Mouse (Mus musculus): ENCODE data around the gene Bach1. TPM values are rescaled to one million over a fixed set of nuclear protein-coding genes. Genes with fewer than 3 reads are reported as not detected.

Gene Bach1
- 13.0 and 14.4 TPM in 2 replicates for polyA plus RNA-seq (2015; fragmentation: Nextera tagmentation; extraction: Ambion mirVana)

DNA sequence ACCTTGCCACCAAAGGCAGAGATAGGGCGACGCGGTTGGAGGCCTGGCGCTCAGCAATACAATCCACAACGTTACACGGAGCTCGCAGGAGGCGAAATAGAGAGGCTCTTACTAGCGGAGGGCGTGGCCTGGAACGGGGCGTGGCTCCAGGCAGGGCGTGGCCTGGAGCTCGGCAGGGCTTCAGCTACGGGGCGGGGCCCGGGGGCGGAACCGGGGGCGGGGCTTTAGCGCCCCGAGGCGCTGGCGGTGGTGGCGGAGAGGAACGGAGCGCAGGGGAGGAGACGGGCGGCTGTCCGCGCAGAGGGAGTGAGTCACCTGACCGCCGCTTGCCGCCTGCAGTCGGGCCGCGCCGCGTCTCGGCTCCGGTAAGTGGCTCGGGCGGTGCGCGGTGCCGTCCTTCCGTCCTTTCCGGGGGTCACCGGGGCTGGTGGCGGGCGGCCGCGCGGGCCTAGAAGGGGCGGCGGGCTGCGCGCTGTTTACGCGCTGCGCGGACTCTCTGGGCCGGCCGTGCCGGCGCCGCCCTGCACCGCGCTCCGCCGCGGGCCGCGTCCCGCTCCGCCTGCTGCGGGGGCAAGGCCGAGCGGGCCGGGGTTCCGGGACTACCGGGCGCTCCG is at the start of gene Bach1:
TSS of gene Bach1 (plus strand) at position 254 of the 614 bp plus-strand sequence.
- H3K27me3 ChIP-seq, result no peaks in the 10 kb centered on the region
- H3K4me1 ChIP-seq, result peaks cover 18% of the 10 kb centered on the region
- peak within 1 kb of the TSS; percentile 66 for H3K4me2 ChIP-seq (replicated peaks)
- under 1% methylated on average over 83 of the region's 84 CpGs for WGBS
- H3K9me3 ChIP-seq (replicated peaks), result no peaks in the 10 kb centered on the region
- H3K4me3 ChIP-seq (replicated peaks), result peak within 1 kb of the TSS; percentile 86
- peak within 1 kb of the TSS; percentile 91 for H3K27ac ChIP-seq (replicated peaks)
- peak; percentile 94 for ATAC-seq (ENCODE audit: insufficient number of reproducible peaks, low FRiP score, low TSS enrichment, low read depth)
- H3K36me3 ChIP-seq, result no peaks in the 10 kb centered on the region
- peak within 1 kb of the TSS; percentile 93 for H3K9ac ChIP-seq

DNA sequence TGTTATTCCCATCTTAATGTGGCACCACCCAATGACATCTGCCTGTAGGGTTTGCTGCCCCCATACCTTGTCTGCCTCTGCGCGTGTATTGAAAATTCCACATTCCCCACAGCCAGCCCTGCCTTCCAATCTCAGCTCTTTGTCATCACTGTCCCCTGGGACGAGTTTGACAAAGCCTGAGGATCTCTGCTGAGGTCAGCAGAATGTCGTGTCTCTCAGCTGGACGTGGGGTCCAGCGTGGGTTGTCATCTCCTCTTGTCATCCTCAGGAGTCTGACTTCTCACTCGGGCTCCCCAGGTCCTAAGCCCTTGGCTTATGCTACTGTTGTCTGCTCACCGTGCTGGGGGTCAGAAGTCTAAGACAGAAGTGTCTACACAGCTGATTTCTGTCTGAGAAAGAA is 46.4 kb upstream of the Bach1 start:
- H3K9ac ChIP-seq, result no peak overlapping the region
- no peaks in the 10 kb centered on the region for H3K9me3 ChIP-seq (replicated peaks)
- no peaks in the 10 kb centered on the region for H3K27me3 ChIP-seq
- H3K27ac ChIP-seq (replicated peaks), result no peak overlapping the region
- H3K36me3 ChIP-seq, result no peaks in the 10 kb centered on the region
- 62% methylated on average over 8 of the region's 8 CpGs for WGBS
- ATAC-seq (ENCODE audit: insufficient number of reproducible peaks, low FRiP score, low TSS enrichment, low read depth), result no peak
- no peaks in the 10 kb centered on the region for H3K4me1 ChIP-seq
- H3K4me2 ChIP-seq (replicated peaks), result no peak overlapping the region
- no peak overlapping the region for H3K4me3 ChIP-seq (replicated peaks)

DNA sequence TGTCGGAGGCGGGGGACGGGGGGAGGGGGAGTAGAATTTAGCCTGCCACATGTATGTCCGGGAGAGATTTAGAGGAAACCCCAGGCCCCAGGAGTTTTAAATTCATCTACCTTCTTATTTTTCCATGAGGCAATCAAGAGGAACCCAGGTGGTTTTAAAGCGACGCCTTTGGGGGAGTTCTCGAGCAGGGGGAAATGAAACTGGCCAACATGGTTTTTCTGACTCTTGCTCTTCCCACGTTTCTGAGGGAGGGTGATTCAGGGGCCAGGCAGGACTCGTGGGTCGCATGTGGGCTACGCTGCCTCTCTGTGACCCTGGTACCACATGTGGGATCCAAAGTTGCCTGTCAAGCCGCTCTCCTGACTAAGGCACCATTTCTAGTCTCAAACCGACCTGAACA is 45.8 kb upstream of the Bach1 start:
- Histone ChIP-seq H3K4me2 (replicated peaks) (no peak overlapping the region), H3K27me3 (no peaks in the 10 kb centered on the region), H3K9me3 (replicated peaks) (no peaks in the 10 kb centered on the region), H3K36me3 (no peaks in the 10 kb centered on the region), H3K4me3 (replicated peaks) (no peak overlapping the region), H3K27ac (replicated peaks) (no peak overlapping the region), H3K9ac (no peak overlapping the region), H3K4me1 (no peaks in the 10 kb centered on the region)
- ATAC-seq (ENCODE audit: insufficient number of reproducible peaks, low FRiP score, low TSS enrichment, low read depth), result no peak
- 78% methylated on average over 13 of the region's 13 CpGs for WGBS

DNA sequence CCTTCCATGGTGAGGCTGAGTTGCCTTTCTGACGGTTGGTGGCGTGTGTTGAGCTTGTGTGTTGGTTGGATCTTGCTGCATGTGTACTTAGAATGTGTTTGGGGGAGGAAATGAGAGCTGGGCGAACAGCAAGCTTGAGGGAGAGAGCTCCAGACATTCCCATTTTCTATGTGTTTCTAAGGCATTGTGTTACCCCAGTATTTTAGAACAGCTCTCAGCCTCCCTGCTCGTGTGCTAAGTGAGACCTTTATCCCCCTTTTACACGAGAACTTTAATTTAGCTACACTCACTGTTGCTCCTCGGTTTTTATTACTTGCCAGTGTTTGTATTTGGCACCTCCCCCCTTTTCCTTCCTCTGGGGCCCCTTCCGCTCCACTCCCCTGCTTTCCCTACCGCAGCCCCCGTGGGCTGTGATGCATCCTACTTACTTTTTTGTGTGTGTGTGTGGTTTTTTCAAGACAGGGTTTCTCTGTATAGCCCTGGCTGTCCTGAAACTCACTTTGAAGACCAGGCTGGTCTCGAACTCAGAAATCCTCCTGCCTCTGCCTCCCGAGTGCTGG is 44.6 kb upstream of the Bach1 start:
- H3K27ac ChIP-seq (replicated peaks), result no peak overlapping the region
- no peak for ATAC-seq (ENCODE audit: insufficient number of reproducible peaks, low FRiP score, low TSS enrichment, low read depth)
- H3K27me3 ChIP-seq, result no peaks in the 10 kb centered on the region
- H3K9ac ChIP-seq, result no peak overlapping the region
- WGBS, result 73% methylated on average over 11 of the region's 11 CpGs
- no peaks in the 10 kb centered on the region for H3K9me3 ChIP-seq (replicated peaks)
- H3K4me3 ChIP-seq (replicated peaks), result no peak overlapping the region
- 0 out of 2 replicates have a peak, but pooled peaks cover 3% of the 10 kb centered on the region for H3K4me1 ChIP-seq
- H3K4me2 ChIP-seq (replicated peaks), result no peak overlapping the region
- H3K36me3 ChIP-seq, result no peaks in the 10 kb centered on the region

DNA sequence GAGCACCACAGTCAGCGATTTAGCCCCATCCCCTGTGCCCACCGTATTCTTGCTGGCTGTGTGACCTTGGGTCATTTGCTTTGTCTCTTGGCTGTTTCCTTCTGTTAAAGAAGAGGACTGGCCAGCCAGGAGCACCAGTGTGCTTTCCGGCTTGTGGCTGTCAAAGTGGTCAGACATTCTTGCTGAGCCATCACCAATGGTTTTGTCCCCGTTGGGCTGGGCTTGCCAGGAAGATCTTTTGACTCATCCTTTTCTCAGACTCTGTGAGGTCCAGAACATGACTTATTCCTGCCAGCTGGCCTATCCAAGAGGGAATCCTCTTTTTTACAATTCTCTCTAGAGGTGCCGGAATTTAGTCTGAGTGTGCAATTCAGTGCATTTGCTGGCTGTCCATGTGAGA is 43.7 kb upstream of the Bach1 start:
- WGBS, result 77% methylated on average over 5 of the region's 5 CpGs
- Histone ChIP-seq H3K4me3 (replicated peaks) (no peak overlapping the region), H3K9ac (no peak overlapping the region), H3K27ac (replicated peaks) (no peak overlapping the region), H3K36me3 (no peaks in the 10 kb centered on the region), H3K27me3 (no peaks in the 10 kb centered on the region), H3K9me3 (replicated peaks) (no peaks in the 10 kb centered on the region), H3K4me1 (0 out of 2 replicates have a peak, but pooled peaks cover 3% of the 10 kb centered on the region), H3K4me2 (replicated peaks) (no peak overlapping the region)
- no peak for ATAC-seq (ENCODE audit: insufficient number of reproducible peaks, low FRiP score, low TSS enrichment, low read depth)

DNA sequence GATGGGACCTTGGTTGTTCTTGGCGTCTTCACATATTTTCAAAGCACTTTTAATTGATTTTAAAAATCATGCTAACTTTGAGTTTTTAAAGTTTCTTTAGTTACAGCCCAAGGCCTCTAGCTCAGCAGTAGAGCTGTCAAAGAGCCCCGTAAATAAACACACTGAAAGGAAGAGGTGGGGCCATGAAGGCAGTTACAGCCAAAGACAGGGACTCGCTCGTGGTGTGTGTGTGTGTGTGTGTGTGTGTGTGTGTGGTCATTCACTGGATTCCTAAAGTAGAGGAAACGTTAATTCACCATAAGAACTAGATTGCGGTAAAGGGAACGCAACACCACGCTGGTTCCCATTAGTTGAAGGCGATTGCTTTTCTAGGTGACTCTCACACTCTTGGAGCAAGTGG is 43.2 kb upstream of the Bach1 start:
- Histone ChIP-seq H3K9me3 (replicated peaks) (no peaks in the 10 kb centered on the region), H3K4me3 (replicated peaks) (no peak overlapping the region), H3K9ac (no peak overlapping the region), H3K4me1 (0 out of 2 replicates have a peak, but pooled peaks cover 3% of the 10 kb centered on the region), H3K27ac (replicated peaks) (no peak overlapping the region), H3K27me3 (no peaks in the 10 kb centered on the region), H3K4me2 (replicated peaks) (no peak overlapping the region), H3K36me3 (no peaks in the 10 kb centered on the region)
- ATAC-seq (ENCODE audit: insufficient number of reproducible peaks, low FRiP score, low TSS enrichment, low read depth), result no peak
- 79% methylated on average over 9 of the region's 9 CpGs for WGBS

DNA sequence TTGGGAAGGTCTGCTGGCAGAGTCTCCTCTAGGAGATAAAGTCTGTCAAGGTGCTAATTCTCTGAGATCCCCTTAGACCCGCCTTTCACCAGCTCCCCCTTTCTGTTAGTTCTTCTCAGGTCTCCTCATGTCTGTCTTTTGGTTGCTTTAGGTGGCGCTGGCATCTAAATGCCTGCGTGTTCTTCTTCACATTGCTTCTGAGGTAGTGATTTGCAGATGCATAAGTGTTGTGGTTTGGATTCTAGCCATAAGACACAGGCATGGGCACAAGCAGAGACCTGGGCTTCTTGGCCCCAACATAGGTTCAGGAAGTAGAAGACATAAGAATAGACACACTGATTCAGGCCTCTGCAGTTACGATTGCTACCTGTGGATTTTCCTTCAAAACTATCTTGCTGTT is 42.0 kb upstream of the Bach1 start:
- H3K27ac ChIP-seq (replicated peaks), result no peak overlapping the region
- ATAC-seq (ENCODE audit: insufficient number of reproducible peaks, low FRiP score, low TSS enrichment, low read depth), result no peak
- WGBS, result 67% methylated on average over 4 of the region's 4 CpGs
- no peaks in the 10 kb centered on the region for H3K27me3 ChIP-seq
- H3K4me1 ChIP-seq, result 0 out of 2 replicates have a peak, but pooled peaks cover 10% of the 10 kb centered on the region
- H3K4me3 ChIP-seq (replicated peaks), result no peak overlapping the region
- H3K9me3 ChIP-seq (replicated peaks), result no peaks in the 10 kb centered on the region
- H3K36me3 ChIP-seq, result no peaks in the 10 kb centered on the region
- no peak overlapping the region for H3K9ac ChIP-seq
- no peak overlapping the region for H3K4me2 ChIP-seq (replicated peaks)

DNA sequence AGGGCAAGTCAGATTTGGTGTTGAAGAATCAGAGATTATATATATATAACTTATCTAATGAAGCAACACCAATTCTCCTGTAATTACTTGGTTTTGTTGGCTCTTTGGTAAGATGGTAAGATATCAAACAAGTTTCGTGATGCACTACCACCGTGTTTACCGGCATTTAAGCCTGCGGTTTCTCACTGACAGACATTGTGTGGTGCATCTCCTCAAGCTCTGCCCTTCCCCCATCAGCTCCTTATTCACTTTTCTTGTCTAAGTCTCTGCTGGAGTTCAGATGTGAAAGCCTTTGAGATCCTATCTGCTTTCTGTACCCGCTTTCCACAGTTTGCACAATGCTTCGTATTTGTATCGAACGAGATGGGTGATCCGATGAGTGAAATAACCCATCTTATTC is 41.5 kb upstream of the Bach1 start:
- WGBS, result 88% methylated on average over 9 of the region's 9 CpGs
- Histone ChIP-seq H3K27ac (replicated peaks) (no peak overlapping the region), H3K9ac (no peak overlapping the region), H3K27me3 (no peaks in the 10 kb centered on the region), H3K9me3 (replicated peaks) (no peaks in the 10 kb centered on the region), H3K4me3 (replicated peaks) (no peak overlapping the region), H3K4me1 (0 out of 2 replicates have a peak, but pooled peaks cover 11% of the 10 kb centered on the region), H3K4me2 (replicated peaks) (no peak overlapping the region), H3K36me3 (no peaks in the 10 kb centered on the region)
- ATAC-seq (ENCODE audit: insufficient number of reproducible peaks, low FRiP score, low TSS enrichment, low read depth), result no peak

DNA sequence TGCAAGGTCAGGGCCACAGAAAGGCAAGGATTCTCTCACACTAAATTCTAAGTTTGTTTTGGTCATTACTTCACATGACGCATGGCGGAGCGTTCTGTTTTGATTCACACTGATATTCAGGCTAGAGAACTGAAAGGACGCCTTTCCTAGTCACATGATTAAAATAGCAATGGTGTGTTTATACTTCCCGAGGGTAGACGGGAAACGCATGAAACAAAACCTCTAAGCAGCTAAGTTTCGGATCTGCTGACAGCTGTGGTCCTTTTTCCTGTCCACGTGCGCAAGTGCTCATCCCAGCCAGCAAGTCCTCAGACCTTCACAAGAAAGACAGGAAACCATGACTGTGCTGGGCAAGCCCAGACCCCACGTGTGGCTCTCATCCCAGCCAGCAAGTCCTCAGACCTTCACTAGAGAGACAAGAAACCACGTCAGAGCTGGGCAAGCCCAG is 37.7 kb upstream of the Bach1 start:
- ATAC-seq (ENCODE audit: insufficient number of reproducible peaks, low FRiP score, low TSS enrichment, low read depth), result peak; percentile 40
- peak overlapping the region; percentile 12; the same call in 1 of the 2 replicates for H3K4me3 ChIP-seq (replicated peaks)

DNA sequence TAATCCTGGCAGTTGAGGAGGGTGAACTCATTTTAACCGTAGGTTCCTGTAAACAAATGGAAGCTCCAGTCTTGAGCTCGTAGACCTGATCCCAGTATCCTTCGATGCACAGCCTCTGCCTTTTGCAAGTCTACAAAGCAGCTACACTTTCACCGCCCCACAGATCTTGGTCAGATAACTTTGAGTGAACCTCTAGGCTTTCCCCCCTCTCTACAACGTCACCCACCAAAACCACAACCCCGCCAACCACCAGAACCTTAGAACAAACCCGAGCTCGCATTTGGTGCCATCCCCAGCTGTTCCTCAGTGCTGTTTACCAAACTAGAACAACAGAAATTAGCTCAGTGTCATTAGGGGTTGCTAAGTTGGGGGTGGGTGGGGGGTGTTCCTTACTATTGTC is 37.1 kb upstream of the Bach1 start:
- Histone ChIP-seq H3K27me3 (no peaks in the 10 kb centered on the region), H3K27ac (replicated peaks) (peak overlapping the region; percentile 69; the same call in 1 of the 2 replicates), H3K4me3 (replicated peaks) (no peak overlapping the region), H3K36me3 (no peaks in the 10 kb centered on the region), H3K4me1 (0 out of 2 replicates have a peak, but pooled peaks cover 15% of the 10 kb centered on the region), H3K4me2 (replicated peaks) (peak overlapping the region; percentile 33), H3K9ac (no peak overlapping the region), H3K9me3 (replicated peaks) (no peaks in the 10 kb centered on the region)
- 66% methylated on average over 8 of the region's 8 CpGs for WGBS
- ATAC-seq (ENCODE audit: insufficient number of reproducible peaks, low FRiP score, low TSS enrichment, low read depth), result no peak

More for the DNA sequence above, 37.7 kb upstream of the Bach1 start:
- Histone ChIP-seq H3K4me2 (replicated peaks) (peak overlapping the region; percentile 33), H3K9ac (no peak overlapping the region), H3K27ac (replicated peaks) (peak overlapping the region; percentile 69), H3K9me3 (replicated peaks) (no peaks in the 10 kb centered on the region), H3K36me3 (no peaks in the 10 kb centered on the region), H3K4me1 (0 out of 2 replicates have a peak, but pooled peaks cover 15% of the 10 kb centered on the region), H3K27me3 (no peaks in the 10 kb centered on the region)
- WGBS, result 50% methylated on average over 12 of the region's 12 CpGs

DNA sequence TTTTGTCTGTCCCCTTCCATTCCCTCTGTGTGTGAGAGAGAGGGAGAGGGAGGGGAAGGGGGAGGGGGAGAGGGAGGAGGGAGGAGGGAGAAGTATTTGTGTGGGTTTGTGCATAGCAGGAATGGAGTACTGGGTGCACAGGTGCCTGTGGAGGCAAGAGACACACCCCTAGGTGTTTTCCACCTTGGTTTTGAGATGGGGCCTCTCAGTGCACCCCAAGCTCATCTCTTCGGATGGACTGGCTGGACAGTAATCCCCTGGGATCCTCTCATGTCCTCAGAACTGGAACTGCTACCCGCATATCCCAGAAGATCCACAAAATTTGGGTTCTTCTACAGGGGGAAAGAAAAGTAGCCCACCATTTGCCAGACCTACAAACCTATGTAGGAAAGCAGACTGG is 36.2 kb upstream of the Bach1 start:
- Histone ChIP-seq H3K4me1 (0 out of 2 replicates have a peak, but pooled peaks cover 15% of the 10 kb centered on the region), H3K9me3 (replicated peaks) (no peaks in the 10 kb centered on the region), H3K4me3 (replicated peaks) (no peak overlapping the region), H3K36me3 (no peaks in the 10 kb centered on the region), H3K27ac (replicated peaks) (no peak overlapping the region), H3K4me2 (replicated peaks) (no peak overlapping the region), H3K9ac (no peak overlapping the region), H3K27me3 (no peaks in the 10 kb centered on the region)
- WGBS, result 65% methylated on average over 2 of the region's 2 CpGs
- no peak for ATAC-seq (ENCODE audit: insufficient number of reproducible peaks, low FRiP score, low TSS enrichment, low read depth)

Measured in embryonic facial prominence, embryonic 15.5 days (tissue).